Mouse (Mus musculus) C2C12 (cell line): Measurements from ENCODE around the gene Sltm. TPM values are rescaled to one million over a fixed set of nuclear protein-coding genes. Genes with fewer than 3 reads are reported as not detected.
A peak's percentile ranks its signal among the peaks of the same experiment; 100 is the strongest.

Source experiments
- H3K27me3 ChIP-seq: one replicate; pipeline ENCODE4 v1.6.1; 2011; ENCODE audit not compliant: control insufficient read depth, insufficient read depth, insufficient read length
- H3K36me3 ChIP-seq: one replicate; pipeline ENCODE4 v1.6.1; 2011; ENCODE audit not compliant: control insufficient read depth, insufficient read depth
- H3K4me3 ChIP-seq: one replicate; pipeline ENCODE4 v1.5.1; 2011; ENCODE audit warnings: mild to moderate bottlenecking, control low read depth; ENCODE audit not compliant: poor library complexity, insufficient read depth, severe bottlenecking
- H3K79me2 ChIP-seq: one replicate; pipeline ENCODE4 v1.6.1; 2011; ENCODE audit not compliant: control insufficient read depth, insufficient read depth
- H3K79me3 ChIP-seq: one replicate; pipeline ENCODE4 v1.6.1; 2011; ENCODE audit warnings: low read depth, control low read depth
- H3ac ChIP-seq: one replicate; pipeline ENCODE3; 2011; ENCODE audit warnings: low read depth; ENCODE audit not compliant: control insufficient read depth, insufficient read length
- CEBPB ChIP-seq: IDR thresholded peaks from one replicate; pipeline ENCODE4 v1.6.1; 2011; ENCODE audit warnings: low read depth, mild to moderate bottlenecking, control low read depth, moderate library complexity
- CTCF ChIP-seq: IDR thresholded peaks from one replicate; pipeline ENCODE4 v1.5.1; 2011; ENCODE audit not compliant: control insufficient read depth, insufficient read depth, insufficient read length
- FOSL1 ChIP-seq: IDR thresholded peaks from one replicate; pipeline ENCODE4 v1.8.0; 2011; ENCODE audit warnings: mild to moderate bottlenecking, low read length; ENCODE audit not compliant: poor library complexity, insufficient read depth, severe bottlenecking
- MAX ChIP-seq: IDR thresholded peaks from one replicate; pipeline ENCODE4 v1.6.1; 2011; ENCODE audit warnings: mild to moderate bottlenecking, control low read depth
- MYOD1 ChIP-seq: IDR thresholded peaks from one replicate; pipeline ENCODE4 v1.6.1; 2011; ENCODE audit warnings: low read depth; ENCODE audit not compliant: control insufficient read depth, insufficient read length
- MYOG ChIP-seq: IDR thresholded peaks from one replicate; pipeline ENCODE4 v1.6.1; 2011; ENCODE audit not compliant: control insufficient read depth, insufficient read length; ENCODE audit errors: extremely low read depth
- USF1 ChIP-seq: IDR thresholded peaks from one replicate; pipeline ENCODE4 v1.6.1; 2011; ENCODE audit warnings: low read depth, mild to moderate bottlenecking, control low read depth, moderate library complexity
- polyA plus RNA-seq: library from polyadenylated mRNA; unstranded; fragments of >200 nt; fragmentation: generic; extraction: Trizol; gene quantifications from one replicate; pipeline ENCODE4 v1.2.1, GENCODE M21; 2012; ENCODE audit warnings: missing spikeins

Sltm gene
- polyA plus RNA-seq, 1 experiment = 11.3 TPM

DNA sequence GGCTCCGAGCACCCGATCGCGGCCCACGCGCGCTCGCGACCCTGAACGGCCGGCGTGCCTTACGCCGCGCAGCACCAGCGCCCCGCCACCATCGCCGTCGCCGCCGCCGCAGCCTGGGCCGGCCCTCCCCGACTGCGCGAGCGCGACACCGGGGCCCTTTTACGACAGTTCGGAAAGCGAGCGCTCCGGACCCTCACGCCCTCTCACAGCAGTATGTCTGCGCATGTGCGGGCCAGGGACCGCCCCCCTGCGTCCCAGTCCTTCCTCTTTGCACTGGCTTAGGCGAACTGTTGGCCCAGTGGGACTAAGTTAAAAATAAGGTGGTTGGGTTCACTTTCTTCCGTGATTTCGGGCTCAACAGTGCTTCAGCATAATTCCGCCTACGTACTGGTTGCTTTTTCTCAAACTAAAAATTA lies 38.9 kb upstream of the Sltm start, which contains the start of gene Rnf111:
Rnf111 (minus strand) TSS at position 100 of the 416 bp plus-strand sequence.
- Histone ChIP-seq H3K79me3 (peaks cover 42% of the 10 kb centered on the region), H3K4me3 (peak within 1 kb of the TSS; percentile 71), H3K36me3 (no peaks in the 10 kb centered on the region), H3ac (peak within 1 kb of the TSS; percentile 85), H3K27me3 (no peaks in the 10 kb centered on the region), H3K79me2 (peaks cover 49% of the 10 kb centered on the region)
- TF ChIP-seq CTCF (no peak), MAX (no peak), MYOD1 (no peak), FOSL1 (no peak), USF1 (no peak), CEBPB (no peak), MYOG (no peak)

- Histone ChIP-seq H3K4me3 (no peak overlapping the region), H3K79me2 (peaks cover 23% of the 10 kb centered on the region), H3K36me3 (no peaks in the 10 kb centered on the region), H3ac (no peak overlapping the region), H3K27me3 (no peaks in the 10 kb centered on the region), H3K79me3 (peaks cover 19% of the 10 kb centered on the region)
- TF ChIP-seq FOSL1 = no peak
- TF ChIP-seq MAX = no peak
- TF ChIP-seq MYOD1 = no peak
- no peak for TF ChIP-seq CEBPB
- no peak for TF ChIP-seq CTCF
- TF ChIP-seq USF1 = no peak
- TF ChIP-seq MYOG = no peak
These were observed 36.4 kb upstream of the Sltm start for GRCm38 (mm10) chr9:70506186-70506585.

GRCm38 (mm10) chr9:70506787-70507186 lies 35.8 kb upstream of the Sltm start:
- H3K79me3 ChIP-seq = peaks cover 13% of the 10 kb centered on the region
- H3K27me3 ChIP-seq = no peaks in the 10 kb centered on the region
- no peak overlapping the region for H3K4me3 ChIP-seq
- no peaks in the 10 kb centered on the region for H3K36me3 ChIP-seq
- TF ChIP-seq MYOG (no peak), CEBPB (no peak), MYOD1 (no peak), MAX (no peak), CTCF (no peak), USF1 (no peak), FOSL1 (no peak)
- no peak overlapping the region for H3ac ChIP-seq
- H3K79me2 ChIP-seq = peaks cover 17% of the 10 kb centered on the region

DNA sequence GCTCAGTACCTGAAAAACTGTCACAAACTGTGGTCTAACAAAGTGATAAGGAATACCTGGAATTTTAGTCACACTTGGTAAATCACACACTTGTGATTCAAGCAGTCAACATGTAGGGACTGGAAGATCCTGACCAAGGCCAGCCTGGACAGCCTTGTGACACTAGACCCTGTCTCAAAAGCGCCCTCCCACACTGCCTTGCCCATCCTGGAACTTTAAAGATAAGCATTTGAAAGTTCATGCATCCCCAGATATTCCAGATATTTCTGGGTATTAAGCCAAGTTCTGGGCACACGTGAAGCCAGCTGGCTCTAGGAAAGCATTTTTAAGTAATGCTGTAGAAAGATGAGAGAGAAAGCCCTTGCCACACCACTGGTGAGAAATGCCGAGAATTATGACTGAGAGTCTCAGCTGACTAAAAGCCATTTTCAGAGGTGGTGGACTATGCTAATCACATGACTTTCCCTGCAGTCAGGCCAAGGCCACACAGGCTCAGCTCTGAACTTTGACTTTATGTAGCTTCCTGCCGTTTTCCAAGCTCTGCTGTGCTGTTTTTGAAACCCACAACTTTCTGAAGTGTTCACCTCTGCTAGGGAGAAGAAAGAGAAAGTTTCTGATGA lies 32.5 kb upstream of the Sltm start:
- Histone ChIP-seq H3K79me2 (no peaks in the 10 kb centered on the region), H3K36me3 (no peaks in the 10 kb centered on the region), H3K79me3 (no peaks in the 10 kb centered on the region), H3K4me3 (no peak overlapping the region), H3K27me3 (peaks cover 4% of the 10 kb centered on the region), H3ac (no peak overlapping the region)
- TF ChIP-seq USF1 = no peak
- no peak for TF ChIP-seq CTCF
- TF ChIP-seq MAX = no peak
- no peak for TF ChIP-seq MYOD1
- no peak for TF ChIP-seq FOSL1
- TF ChIP-seq MYOG = no peak
- no peak for TF ChIP-seq CEBPB

DNA sequence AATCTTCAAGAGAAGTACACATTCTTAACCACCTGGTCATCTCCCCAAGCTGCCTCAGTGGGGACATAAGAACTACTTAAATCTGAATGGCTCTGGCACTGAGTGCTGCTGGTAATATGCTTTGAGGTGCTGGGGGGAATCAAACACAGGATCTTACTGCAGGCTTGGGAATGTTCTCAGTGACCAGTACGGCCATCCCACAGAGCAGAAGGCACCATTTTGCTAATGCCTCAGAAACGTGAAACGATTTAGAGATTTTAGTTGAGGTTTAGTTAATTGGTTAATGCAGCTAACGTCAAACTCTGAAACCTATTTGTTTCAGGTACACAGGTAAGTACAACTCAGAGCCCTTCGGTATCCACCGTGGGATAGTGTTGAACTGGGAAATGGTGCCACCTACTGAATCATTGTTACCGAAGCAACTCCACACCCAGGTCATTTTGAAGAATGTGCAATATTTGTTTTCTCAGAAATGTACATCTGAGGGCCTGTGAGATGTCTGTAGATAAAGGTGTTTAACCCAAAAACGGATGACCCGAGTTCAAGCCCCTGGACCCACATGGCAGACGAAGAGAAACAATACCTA lies 31.5 kb upstream of the Sltm start:
- no peak for TF ChIP-seq MYOG
- TF ChIP-seq USF1 = no peak
- no peak for TF ChIP-seq FOSL1

More for the DNA sequence above, 31.5 kb upstream of the Sltm start:
- H3K79me2 ChIP-seq = no peaks in the 10 kb centered on the region
- no peak overlapping the region for H3K4me3 ChIP-seq
- no peak overlapping the region for H3ac ChIP-seq
- peaks cover 7% of the 10 kb centered on the region for H3K27me3 ChIP-seq
- no peaks in the 10 kb centered on the region for H3K79me3 ChIP-seq
- H3K36me3 ChIP-seq = no peaks in the 10 kb centered on the region
